In genomic region chr16:93544931-93545330, GRCm38 (mm10) we compare ENCODE assay signal across 22 mouse cellular contexts. TPM values are rescaled to one million over a fixed set of nuclear protein-coding genes. Genes with fewer than 3 reads are reported as not detected.
DNase-seq lines count a peak whose midpoint lies in the region; ATAC-seq lines count a peak whose summit lies in the region.
"Had no signal": no experiment of that assay in that cellular context is flagged by ENCODE, and none has a peak within 500 bp of the region (broad histone marks: within the 10 kb centered on the region; RNA-seq: fewer than 3 reads in every experiment).

No protein-coding gene starts in this region.

- no peaks in the 10 kb centered on the region for H3K27me3 ChIP-seq in heart, embryonic 11.5 days (ENCODE audit: control insufficient read depth, insufficient read depth, low read length)
- H3K27me3 ChIP-seq in intestine, embryonic 15.5 days (replicated peaks), result no peaks in the 10 kb centered on the region
- H3K27me3 ChIP-seq: CH12.LX, Patski had no signal

- peak; percentile 69 for DNase-seq in heart, adult 11 months
- peak; percentile 99 for DNase-seq in fat pad, adult 2 months (ENCODE audit: extremely low read depth, low read depth, low spot score)
- peak; percentile 98 for DNase-seq in gonadal fat pad, adult 2 months (ENCODE audit: low read depth)
- DNase-seq in Muller cell, postnatal 12 days (ENCODE audit: inconsistent ontology term), result no peak
- DNase-seq: adrenal gland, adult 2 months; adrenal gland, adult 8-10 months; adrenal gland, postnatal 10 days; adrenal gland, postnatal 14 days; adrenal gland, postnatal 25 days; adrenal gland, postnatal 36 days; B cell, adult 2 months; cerebellum, adult 11 months; cerebellum, adult 11-12 months; cerebellum, adult 18-20 months; cerebellum, adult 2 months had no signal

- no peak overlapping the region for H3K27ac ChIP-seq in heart, embryonic 11.5 days (ENCODE audit: low read depth, low read length)
- H3K27ac ChIP-seq in intestine, embryonic 15.5 days, result no peak overlapping the region

- no peak overlapping the region for H3K4me3 ChIP-seq in heart, embryonic 11.5 days (ENCODE audit: low read depth, low read length)
- H3K4me3 ChIP-seq in intestine, embryonic 15.5 days (replicated peaks), result no peak overlapping the region

- no peak for ATAC-seq in heart, embryonic 11.5 days (replicated peaks; ENCODE audit: insufficient number of reproducible peaks, low FRiP score, low TSS enrichment)
- ATAC-seq in intestine, embryonic 15.5 days, result no peak
- ATAC-seq: activated CD4-positive, CD25-positive, alpha-beta regulatory T cell, adult 4 months; CD4-positive, CD25-positive, alpha-beta regulatory T cell, adult 4 months; Patski had no signal

- peaks cover 6% of the 10 kb centered on the region; the same call in 1 of the 2 replicates for H3K4me1 ChIP-seq in heart, embryonic 11.5 days (ENCODE audit: control insufficient read depth, insufficient read depth, low read length)
- H3K4me1 ChIP-seq in intestine, embryonic 15.5 days (replicated peaks), result no peaks in the 10 kb centered on the region

- no peaks in the 10 kb centered on the region for H3K9me3 ChIP-seq in heart, embryonic 11.5 days (replicated peaks; ENCODE audit: control insufficient read depth, low read length)
- no peaks in the 10 kb centered on the region for H3K9me3 ChIP-seq in intestine, embryonic 15.5 days
- H3K9me3 ChIP-seq: G1E had no signal

- no peak overlapping the region for H3K4me2 ChIP-seq in heart, embryonic 11.5 days
- no peak overlapping the region for H3K4me2 ChIP-seq in intestine, embryonic 15.5 days (replicated peaks)

- WGBS in heart, embryonic 11.5 days (ENCODE audit: insufficient replicate concordance), result 79% methylated on average over 4 of the region's 4 CpGs
- WGBS in intestine, embryonic 15.5 days, result 89% methylated on average over 4 of the region's 4 CpGs

- H3K9ac ChIP-seq in heart, embryonic 11.5 days (ENCODE audit: low read depth, low read length), result no peak overlapping the region
- H3K9ac ChIP-seq in intestine, embryonic 15.5 days, result no peak overlapping the region

- H3K36me3 ChIP-seq in heart, embryonic 11.5 days (ENCODE audit: control insufficient read depth, insufficient read depth, low read length), result no peaks in the 10 kb centered on the region
- no peaks in the 10 kb centered on the region for H3K36me3 ChIP-seq in intestine, embryonic 15.5 days
- H3K36me3 ChIP-seq: G1E had no signal

RNA-seq across cellular contexts. Expression of gene Setd4, which starts 58.9 kb away (rescaled TPM):
- 6.1 and 6.2 TPM in 2 replicates for polyA plus RNA-seq in heart, embryonic 11.5 days (2014; fragmentation: Nextera tagmentation; extraction: Ambion mirVana)
- polyA plus RNA-seq in gonadal fat pad, adult 2 months (2012; rRNA removed), result 6.3 and 9.0 TPM in 2 replicates
- polyA plus RNA-seq in intestine, embryonic 15.5 days (2015; fragmentation: Nextera tagmentation; extraction: Ambion mirVana), result 8.7 and 9.9 TPM in 2 replicates
